Mouse (Mus musculus) cerebellum, adult 2 months (tissue): ENCODE measurements at regions not wholly inside any gene's neighbourhood (a gene's known extent, or its start where the extent isn't known, plus 50 kb on each side); places are given as distances from the start of the nearest gene placed in this dataset.
"Not testable (repeated sequence)": the region's sequence is repeated elsewhere in the genome, so short reads cannot be mapped to it uniquely, and the experiment has no call there.

Experiments
- CTCF ChIP-seq: fragments of 200-500 bp; IDR thresholded peaks from 2 replicates; pipeline ENCODE4 v1.5.1; 2011; ENCODE audit warnings: low read depth, mild to moderate bottlenecking, control low read depth, low read length, moderate library complexity, borderline replicate concordance; ENCODE audit not compliant: insufficient read depth
- POLR2A ChIP-seq: fragments of 200-500 bp; IDR thresholded peaks from 2 replicates; pipeline ENCODE4 v1.6.1; 2011; ENCODE audit warnings: low read length, control low read depth, borderline replicate concordance; ENCODE audit not compliant: insufficient read depth

- not testable (repeated sequence) for TF ChIP-seq POLR2A, CTCF
Measured at GRCm38 (mm10) chr5:67490709-67491108, 62.6 kb upstream of the Bend4 start.
